Mouse (Mus musculus) neural tube, embryonic 15.5 days (tissue): ENCODE results near the gene Sos1. TPM values are rescaled to one million over a fixed set of nuclear protein-coding genes. Genes with fewer than 3 reads are reported as not detected.

Source experiments
- ATAC-seq: fragments of 200-750 bp; cut with Nextera tagmentation; 2 replicates; pipeline ENCODE4 v1.8.0; 2017; ENCODE audit warnings: mild to moderate bottlenecking, moderate TSS enrichment, moderate library complexity; ENCODE audit not compliant: low FRiP score
- H3K27ac ChIP-seq: fragments of 300-500 bp; sonication (generic); replicated peaks from 2 replicates; pipeline ENCODE4 v1.5.1; 2015; ENCODE audit warnings: mild to moderate bottlenecking, inconsistent platforms
- H3K27me3 ChIP-seq: fragments of 300-500 bp; sonication (generic); replicated peaks from 2 replicates; pipeline ENCODE4 v1.6.1; 2015; ENCODE audit warnings: inconsistent platforms
- H3K36me3 ChIP-seq: fragments of 300-500 bp; sonication (generic); 2 replicates; pipeline ENCODE4 v1.6.1; 2015; ENCODE audit warnings: inconsistent platforms
- H3K4me1 ChIP-seq: fragments of 300-500 bp; sonication (generic); 2 replicates; pipeline ENCODE4 v1.6.1; 2015; ENCODE audit warnings: inconsistent platforms
- H3K4me2 ChIP-seq: fragments of 300-500 bp; sonication (generic); 2 replicates; pipeline ENCODE4 v1.6.1; 2015; ENCODE audit warnings: inconsistent platforms, mild to moderate bottlenecking, moderate library complexity
- H3K4me3 ChIP-seq: fragments of 300-500 bp; sonication (generic); replicated peaks from 2 replicates; pipeline ENCODE4 v1.5.1; 2015; ENCODE audit warnings: mild to moderate bottlenecking, inconsistent platforms
- H3K9ac ChIP-seq: fragments of 300-500 bp; sonication (generic); replicated peaks from 2 replicates; pipeline ENCODE4 v1.6.1; 2015; ENCODE audit warnings: mild to moderate bottlenecking, inconsistent platforms
- H3K9me3 ChIP-seq: fragments of 300-500 bp; sonication (generic); replicated peaks from 2 replicates; pipeline ENCODE4 v1.6.1; 2016; ENCODE audit warnings: inconsistent platforms
- WGBS: fragments of 180-500 bp; shearing (Covaris S2); methylation state at CpG from one replicate; pipeline ENCODE4 v1.1.7; 2015; ENCODE audit warnings: mixed read lengths; 5-methylcytosine and 5-hydroxymethylcytosine counted together
- polyA plus RNA-seq: library from polyadenylated mRNA; unstranded; fragments of >200 nt; fragmentation: Nextera tagmentation; extraction: Ambion mirVana; gene quantifications from 2 replicates; pipeline ENCODE4 v1.2.1, GENCODE M21; 2015

Sos1 gene
- polyA plus RNA-seq, 1 experiment from 2014 or later = 7.9 TPM

DNA sequence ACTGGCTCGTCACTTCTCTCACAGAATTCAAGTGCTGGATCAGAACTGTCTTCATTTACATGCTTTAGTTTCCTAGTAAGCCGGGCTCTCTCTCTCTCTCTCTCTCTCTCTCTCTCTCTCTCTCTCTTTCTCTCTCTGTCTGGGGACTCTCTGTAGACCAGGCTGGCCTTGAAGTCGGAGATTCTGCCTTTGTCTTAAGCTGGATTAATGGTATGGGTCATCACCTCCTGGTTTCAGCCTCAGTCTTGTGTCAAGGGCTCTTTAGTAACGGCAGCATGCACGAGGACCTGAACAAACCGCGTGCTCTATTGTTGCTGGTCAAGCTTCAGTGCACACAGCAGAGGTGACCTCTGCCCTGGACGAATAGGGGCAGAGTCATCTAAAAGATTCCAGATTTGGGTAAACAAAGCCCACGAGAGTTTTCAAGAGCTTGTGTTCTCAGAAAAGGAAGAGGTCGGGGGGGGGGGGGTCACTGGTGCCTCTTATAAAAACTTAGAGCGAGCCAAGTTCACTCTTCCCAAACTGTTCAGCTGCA, 133.6 kb downstream of the Sos1 start:
- Histone ChIP-seq H3K9me3 (no peaks in the 10 kb centered on the region), H3K4me3 (no peak overlapping the region)
- no peak for ATAC-seq

DNA sequence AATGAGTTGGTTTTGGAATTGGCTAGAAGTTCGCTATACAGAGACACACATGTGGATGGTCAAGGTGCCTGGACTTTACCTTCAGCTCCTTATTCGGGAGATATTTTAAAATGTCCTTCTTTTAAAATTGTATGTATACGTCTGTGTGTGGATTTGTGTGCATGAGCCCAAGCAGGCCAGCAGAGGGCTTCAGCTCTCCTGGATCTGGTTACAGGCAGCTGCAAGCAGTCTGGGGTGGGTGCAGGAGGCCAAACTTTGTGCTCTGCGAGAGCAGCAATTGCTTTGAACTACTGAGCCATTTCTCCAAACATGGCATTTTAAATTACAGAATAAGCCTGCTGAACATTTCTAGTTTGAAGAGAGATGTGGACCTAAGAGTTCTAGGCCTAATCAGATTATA, 135.0 kb downstream of the Sos1 start:
- no peaks in the 10 kb centered on the region for H3K4me1 ChIP-seq
- H3K9me3 ChIP-seq = no peaks in the 10 kb centered on the region
- H3K27me3 ChIP-seq = no peaks in the 10 kb centered on the region
- WGBS = 81% methylated on average over 4 of the region's 4 CpGs
- no peak overlapping the region for H3K4me3 ChIP-seq
- no peak overlapping the region for H3K4me2 ChIP-seq
- no peak overlapping the region for H3K27ac ChIP-seq
- no peak for ATAC-seq
- no peak overlapping the region for H3K9ac ChIP-seq
- H3K36me3 ChIP-seq = no peaks in the 10 kb centered on the region

More for the DNA sequence above, 133.6 kb downstream of the Sos1 start:
- no peaks in the 10 kb centered on the region for H3K27me3 ChIP-seq
- H3K27ac ChIP-seq = no peak overlapping the region
- H3K4me2 ChIP-seq = no peak overlapping the region
- H3K9ac ChIP-seq = no peak overlapping the region
- WGBS = 15% methylated on average over 11 of the region's 11 CpGs
- H3K4me1 ChIP-seq = no peaks in the 10 kb centered on the region
- no peaks in the 10 kb centered on the region for H3K36me3 ChIP-seq

Other genes with a start within 250 kb of the Sos1 start
- gene Morn2, start 190.2 kb downstream of the Sos1 start, polyA plus RNA-seq = 45.4 and 51.6 TPM in 2 replicates
- 43.0 and 50.5 TPM in 2 replicates for gene Dhx57, start 190.0 kb downstream of the Sos1 start, polyA plus RNA-seq
- 0.96 and 1.1 TPM in 2 replicates for gene Arhgef33, start 173.0 kb downstream of the Sos1 start, polyA plus RNA-seq
- gene Gm10190, start 106.9 kb downstream of the Sos1 start, polyA plus RNA-seq = 2.5 and 3.7 TPM in 2 replicates
- gene Cdkl4, start 97.4 kb upstream of the Sos1 start, polyA plus RNA-seq = 5.3 and 5.4 TPM in 2 replicates
- gene Map4k3, start 248.0 kb upstream of the Sos1 start, polyA plus RNA-seq = 22.0 and 22.3 TPM in 2 replicates